Mouse (Mus musculus) kidney, postnatal 36 days (tissue): ENCODE results near the gene Cdc37l1.
"Not testable (repeated sequence)": the region's sequence is repeated elsewhere in the genome, so short reads cannot be mapped to it uniquely, and the experiment has no call there.

Experiments
- DNase-seq, 2 experiments: peaks; one replicate each; pipeline ENCODE4 v3.0.0; 2021 to 2022; ENCODE audit warnings: mixed read lengths in 2 of 2

Gene Cdc37l1

DNA sequence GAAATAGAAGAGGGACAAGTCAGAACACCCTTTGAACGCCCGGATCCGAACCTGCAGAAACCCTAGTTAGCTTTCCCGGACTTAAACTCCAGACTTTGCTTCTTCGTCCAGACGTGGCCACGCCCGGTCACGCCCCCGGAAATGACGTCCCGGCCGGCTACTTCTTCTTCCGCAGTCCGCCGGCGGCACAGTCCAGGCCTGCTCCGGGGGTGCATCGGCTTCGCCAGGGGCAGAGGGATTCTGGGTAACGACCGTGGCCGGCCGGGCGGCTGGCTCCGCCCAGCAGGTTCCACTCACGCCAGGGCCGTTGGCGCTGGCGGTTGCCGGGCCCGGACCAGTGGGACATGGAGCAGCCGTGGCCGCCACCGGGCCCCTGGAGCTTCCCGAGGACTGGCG lies at the start of gene Cdc37l1:
Gene Cdc37l1, plus strand, starts transcription at position 159 of the 396 bp plus-strand sequence.
- DNase-seq: peak; percentile 99 to 100

DNA sequence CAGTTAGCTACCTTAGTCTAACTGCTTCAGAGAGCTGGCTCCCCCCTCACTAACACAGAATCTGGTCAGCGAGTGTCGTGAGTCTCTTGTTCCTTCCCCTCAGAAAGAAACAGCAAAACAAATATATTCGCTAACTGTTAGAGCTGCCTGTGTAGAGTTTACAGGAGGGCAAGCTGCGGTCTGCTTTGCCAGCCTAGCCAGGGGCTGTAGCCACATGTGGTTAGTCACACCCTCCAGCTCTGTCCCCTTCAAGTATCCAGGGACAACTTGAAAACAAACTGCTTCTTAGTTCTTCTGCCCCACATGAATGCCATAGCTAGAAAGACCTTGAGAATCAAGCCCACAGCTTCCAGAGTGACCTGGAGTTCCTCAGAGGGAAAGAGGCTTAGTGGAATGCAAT lies 48.9 kb upstream of the Cdc37l1 start:
- no peak for DNase-seq

DNA sequence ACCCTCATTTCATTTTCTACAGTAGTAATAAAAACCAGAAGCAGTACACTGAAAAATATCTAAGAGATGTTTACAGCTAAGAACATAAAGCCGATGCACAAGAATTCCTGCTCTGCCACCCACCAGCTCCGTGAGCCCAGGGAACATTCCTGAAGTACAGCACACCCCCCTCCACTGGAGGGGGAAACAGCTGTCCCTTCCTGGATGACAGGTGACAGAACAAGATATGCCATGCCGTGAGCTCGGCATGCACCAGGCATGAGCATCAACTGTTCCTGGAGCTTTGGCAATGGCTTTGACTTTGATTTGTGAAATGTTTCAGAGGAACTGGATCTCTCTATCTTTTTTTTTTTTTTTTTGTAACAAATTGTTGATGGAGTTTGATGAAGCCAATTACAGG lies 43.4 kb upstream of the Cdc37l1 start:
- DNase-seq: no peak

DNA sequence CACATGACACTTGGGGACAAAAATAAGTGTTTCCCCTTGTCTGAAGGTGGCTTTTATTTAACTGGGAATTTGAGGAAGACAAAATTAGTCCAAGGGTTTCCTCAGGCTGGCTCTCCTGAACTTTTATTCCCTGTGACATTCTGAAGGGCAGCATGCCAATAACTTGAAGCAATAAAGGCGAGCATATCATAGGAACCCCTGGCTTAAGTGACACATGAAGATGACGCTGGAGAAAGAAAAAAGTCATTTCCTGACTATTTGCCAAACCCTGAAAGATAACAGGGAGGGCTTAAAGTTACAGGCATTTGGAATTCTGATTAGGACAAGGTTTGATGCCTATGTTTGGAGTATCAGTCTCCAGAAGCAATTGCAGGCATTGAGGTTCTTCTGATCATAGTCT lies 42.8 kb upstream of the Cdc37l1 start:
- DNase-seq: no peak

DNA sequence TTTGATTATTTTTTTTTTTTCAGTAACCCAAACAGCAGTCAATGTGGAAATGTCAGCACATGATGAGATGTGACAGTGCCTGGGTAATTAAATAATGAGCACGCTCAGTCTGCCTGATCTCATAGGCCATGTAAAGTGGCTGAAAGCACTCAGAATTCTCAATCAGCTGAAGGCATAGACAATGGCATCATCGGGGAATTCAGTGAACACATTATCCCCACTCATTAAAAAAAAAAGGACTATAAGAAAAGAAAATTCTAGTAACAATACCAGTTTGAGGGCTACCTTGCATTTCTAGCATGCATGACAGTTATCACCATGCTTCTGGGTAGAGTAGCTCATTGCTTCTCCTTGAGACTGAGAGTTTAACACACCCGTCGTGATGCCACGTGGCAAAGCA lies 38.9 kb upstream of the Cdc37l1 start:
- no peak for DNase-seq

DNA sequence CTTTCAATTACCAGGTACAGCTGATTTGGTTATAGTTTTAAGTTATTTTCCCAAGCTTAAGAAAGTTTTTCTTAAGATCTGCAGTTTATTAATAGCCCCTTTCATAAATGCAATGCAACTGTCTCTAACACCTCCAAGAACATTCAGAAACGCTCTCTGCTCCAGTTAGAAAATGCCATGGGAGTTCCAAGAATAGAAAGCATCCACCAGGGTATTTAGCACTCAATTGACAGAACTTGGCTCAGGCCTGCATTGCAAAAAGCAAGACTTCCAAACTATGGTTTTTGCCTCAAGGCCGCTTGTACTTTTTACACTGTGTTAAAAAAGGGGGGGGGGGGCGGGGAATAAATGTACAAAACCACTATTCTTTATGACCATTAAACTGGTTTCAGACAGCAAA lies 27.0 kb upstream of the Cdc37l1 start:
- no peak for DNase-seq

DNA sequence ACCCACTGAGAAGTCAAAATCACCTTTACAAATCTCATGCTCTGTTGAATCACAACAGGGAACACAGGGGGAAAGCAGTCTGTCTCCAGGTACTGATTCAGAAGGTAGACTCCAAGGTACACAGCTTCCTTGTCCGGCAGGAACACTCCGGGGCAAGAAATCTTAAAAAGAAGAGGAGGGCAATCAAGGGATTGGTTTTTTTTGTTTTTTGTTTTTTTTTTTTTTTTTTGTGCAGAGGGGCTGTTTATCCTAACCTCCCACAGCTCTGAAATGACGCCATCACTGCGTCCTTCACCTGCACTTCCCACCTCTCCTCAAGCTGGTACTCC lies 26.7 kb upstream of the Cdc37l1 start:
- no peak for DNase-seq

DNA sequence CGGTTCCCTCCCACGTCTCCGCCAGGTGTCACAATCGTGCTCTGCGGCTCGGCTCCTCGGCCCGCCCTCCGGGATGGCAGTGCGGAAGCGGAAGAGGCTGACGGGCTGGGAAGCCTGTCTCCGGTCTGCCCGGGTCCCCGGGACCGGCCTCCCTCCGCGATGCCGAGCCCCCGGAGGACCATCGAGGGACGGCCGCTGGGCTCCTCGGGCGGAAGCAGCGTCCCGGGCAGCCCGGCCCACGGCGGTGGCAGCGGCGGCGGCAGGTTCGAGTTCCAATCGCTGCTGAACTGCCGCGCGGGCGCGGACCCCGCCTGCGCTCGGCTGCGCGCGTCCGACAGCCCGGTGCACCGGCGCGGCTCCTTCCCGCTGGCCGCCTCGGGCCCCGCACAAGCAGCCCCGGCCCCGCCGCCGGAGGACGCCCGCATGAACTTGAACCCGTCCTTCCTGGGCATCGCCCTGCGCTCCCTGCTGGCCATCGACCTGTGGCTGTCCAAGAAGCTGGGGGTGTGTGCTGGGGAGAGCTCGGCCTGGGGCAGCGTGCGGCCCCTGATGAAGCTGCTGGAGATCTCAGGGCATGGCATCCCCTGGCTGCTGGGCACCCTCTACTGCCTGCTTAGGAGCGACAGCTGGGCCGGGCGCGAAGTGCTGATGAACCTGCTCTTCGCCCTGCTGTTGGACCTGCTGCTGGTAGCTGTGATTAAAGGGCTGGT lies 26.2 kb upstream of the Cdc37l1 start, which contains the start of gene Plpp6:
Gene Plpp6, plus strand, starts transcription at position 112 of the 710 bp plus-strand sequence.
- DNase-seq: peak; percentile 91 to 93

DNA sequence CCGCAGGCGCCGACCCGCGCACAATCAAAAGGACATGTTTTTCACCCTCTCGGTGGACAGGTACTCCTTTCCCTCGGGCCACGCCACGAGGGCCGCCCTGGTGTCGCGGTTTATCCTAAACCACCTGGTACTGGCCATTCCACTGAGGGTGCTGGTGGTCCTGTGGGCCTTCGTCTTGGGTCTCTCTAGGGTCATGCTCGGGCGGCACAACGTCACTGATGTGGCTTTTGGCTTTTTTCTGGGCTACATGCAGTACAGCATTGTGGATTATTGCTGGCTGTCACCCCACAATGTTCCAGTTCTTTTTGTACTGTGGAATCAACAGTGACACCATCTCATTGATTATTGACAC lies 25.6 kb upstream of the Cdc37l1 start:
- DNase-seq: no peak

DNA sequence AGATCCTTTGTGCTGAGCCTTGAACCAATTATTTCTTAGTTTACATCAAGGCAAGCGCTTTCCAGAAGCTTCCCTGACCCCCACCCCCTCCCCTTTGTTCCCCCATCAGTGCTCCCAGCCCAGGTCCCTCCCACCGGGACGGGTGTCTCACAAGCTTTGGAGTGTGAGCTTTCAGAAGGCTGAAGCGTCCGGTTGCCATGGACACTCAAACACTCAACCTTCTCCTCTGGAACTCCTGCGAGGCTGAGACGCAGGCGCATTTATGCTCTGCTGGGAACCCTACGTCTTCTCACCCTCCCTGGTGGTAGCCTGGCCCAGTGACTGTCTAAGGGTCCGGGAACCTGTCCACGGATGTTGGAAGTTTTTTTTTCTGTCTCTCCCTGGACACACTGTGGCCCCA lies 22.5 kb upstream of the Cdc37l1 start, which contains the start of gene 4430402I18Rik:
Gene 4430402I18Rik, minus strand, starts transcription at position 149 of the 400 bp plus-strand sequence.
- DNase-seq: no peak

DNA sequence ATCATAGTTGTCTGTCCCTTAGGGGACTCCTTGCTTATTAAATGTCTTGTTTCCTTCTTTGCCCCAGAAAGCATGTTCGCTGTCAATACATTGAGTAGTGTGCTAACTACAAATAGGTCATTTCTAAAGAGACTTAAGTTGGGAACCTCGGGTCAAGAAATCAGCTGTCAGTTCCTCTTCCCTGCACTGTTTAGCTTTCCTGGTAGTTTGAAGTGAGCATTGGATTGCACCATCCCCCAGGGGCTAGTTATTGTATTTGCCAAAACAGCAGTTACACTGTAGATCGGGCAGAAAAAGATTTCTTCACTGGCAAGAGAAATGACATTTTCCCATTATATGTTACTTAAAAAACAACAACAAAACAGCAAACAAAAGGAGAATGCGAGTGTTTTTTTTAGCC lies 22.0 kb upstream of the Cdc37l1 start:
- DNase-seq: no peak

DNA sequence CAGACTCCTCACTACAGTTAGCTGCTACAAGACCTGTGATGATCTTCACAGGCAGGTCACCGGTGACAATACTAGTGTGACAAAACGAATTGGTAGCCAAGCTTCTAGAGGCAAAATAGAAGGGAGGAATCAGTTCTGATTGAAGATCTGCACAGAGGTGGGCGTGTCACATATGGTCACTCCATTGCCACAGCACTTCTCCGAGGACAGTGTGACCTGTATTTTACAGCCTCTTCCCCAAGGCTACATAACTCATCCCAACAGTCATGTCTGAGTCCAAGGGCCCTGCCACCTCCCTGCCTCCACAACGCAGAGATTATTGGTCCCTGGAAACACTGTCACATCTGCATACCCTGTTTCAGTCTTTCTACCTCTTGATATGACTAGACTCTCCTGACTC lies 20.9 kb upstream of the Cdc37l1 start:
- no peak for DNase-seq

DNA sequence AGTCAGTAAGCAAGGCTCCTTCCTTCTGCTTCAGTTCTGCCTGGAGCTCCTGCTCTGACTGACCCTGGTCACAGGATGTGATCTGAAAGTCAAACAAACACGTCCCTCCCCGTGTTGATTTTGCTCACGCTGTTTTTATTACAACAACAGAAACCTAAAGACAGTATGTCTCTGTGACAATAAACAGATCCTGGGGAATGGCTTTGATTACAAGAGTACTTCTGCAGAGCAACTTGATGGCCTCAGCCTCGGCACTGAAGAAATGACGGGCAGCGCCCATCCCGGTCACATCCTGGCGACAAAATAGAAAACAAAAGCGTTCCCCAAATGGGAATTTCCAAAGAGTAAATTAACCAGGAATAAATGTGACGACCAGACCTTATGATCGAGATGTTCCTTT lies 19.9 kb upstream of the Cdc37l1 start:
- DNase-seq: peak; percentile 21

DNA sequence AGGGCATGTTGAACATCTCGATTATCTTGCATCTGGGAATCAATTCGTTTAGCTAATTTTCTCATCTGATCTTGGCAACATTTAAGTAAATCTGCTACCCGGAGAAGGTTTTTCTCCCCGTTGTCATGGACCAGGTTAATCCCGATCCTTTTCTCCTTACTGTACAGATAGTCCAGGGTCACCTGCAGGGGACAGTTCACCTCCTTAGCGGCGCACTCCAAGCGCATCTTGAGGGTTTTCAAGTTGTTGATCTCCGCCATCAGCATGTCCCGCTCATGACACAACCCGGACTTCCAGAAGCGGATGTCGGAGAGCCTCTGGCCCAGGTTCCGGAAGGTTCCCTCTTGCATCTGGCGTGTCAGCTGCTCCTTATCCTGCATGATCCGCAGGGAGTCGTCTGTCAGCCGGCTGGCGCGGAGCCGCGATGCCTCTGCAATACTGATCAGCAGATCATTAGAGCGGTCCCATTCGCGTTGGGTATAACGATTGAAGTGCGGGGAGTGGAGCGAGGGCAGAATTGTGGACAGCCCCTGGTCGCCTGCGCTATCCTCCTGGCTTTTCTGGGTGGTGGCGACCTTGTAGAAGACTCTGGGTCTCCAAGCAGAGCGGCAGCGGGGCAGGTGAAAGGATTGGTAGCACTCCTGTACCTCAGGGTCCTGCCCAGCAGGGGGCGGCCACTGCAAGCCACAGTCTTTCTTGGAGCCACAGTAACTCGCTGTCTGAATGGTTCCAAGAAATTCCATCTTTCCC lies 15.1 kb upstream of the Cdc37l1 start:
- DNase-seq: peak; percentile 88 to 95

DNA sequence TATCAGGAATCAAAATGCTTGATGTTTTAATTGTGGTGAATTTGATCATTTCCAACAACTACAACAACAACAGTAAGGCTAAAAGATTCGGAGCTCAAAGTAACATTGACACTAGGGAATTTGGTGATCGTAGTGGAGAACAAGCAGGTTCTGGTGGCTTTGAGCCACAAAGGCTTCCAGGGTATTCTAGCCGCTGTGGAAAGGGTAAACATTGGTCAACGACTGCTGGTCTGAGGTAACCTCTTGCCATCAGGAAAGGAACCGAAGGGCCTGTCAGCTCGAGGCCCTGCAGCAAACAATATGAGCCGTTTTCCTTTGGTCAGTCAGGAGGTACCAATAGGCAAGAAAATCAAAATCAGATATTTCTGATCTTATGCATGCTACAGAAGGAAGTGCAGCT lies 7.5 kb upstream of the Cdc37l1 start:
- no peak for DNase-seq

DNA sequence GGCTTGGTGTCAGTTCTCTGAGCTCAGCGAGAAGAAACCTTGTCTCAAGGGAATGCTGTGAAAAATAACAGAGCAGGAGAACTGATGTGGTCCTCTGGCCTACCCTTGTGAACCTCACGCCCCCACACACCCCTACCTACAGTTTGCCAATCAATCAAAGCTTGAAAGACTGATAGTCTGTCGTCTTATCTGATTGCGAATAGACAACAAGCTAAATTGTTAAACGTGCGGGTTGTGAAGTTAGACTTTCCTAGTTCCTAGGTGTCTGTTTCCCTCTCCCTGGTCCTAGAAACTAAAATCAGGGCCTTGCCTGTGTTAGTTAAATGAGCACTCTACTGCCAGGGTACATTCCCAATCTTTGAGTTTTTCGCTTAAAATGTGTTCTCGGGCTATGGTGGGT lies 637 bp upstream of the Cdc37l1 start:
- DNase-seq: no peak

DNA sequence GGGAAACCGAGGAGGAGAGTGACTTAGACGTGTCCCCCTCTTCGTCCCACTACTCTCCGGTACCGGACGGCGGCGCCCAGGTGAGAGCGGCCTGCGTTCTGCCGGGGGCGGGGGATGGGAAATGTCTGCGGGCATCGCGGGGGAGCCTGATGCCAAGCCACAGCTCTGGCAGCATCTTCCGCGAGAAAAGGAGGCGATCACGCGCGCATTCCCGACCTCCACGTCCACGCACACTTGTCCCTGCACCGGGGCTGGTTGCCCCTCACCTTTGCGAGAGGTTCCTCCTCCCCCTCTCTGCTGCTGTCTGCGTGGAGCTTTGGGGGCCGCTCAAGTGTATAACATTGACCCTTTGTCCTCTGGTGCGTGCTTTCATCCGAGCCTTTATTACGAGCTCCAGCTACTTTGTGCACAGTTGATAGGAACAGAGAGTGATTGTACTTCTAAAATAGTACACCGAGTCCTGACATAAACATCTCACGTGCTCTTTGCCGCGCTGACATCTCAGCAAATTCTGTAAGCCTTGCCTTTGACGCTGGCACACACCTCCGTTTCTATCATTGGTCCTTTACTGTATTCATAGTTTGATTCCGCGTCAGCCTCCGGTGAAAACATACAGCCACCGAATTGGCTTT lies 554 bp downstream of the Cdc37l1 start:
- DNase-seq: peak in 1 of 2 experiments; percentile 65

DNA sequence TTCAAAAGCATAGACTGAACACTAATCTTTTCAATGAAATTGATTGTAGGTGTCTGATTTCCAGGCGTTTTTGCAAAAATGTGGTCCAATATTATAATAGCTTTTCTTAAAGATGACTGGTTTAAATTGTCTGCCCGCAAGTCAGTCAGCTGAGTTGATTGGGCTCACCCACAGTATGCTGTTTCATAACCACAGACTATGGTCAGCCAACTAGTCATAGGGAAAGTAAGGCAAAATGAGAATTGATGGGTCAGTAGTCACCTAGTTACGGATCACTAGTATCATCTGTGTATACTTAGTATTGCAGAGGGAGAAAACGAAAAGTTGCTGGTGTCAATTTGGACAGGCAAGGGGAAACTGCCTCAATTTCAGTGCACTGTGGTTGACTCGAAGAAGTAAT lies 1.2 kb downstream of the Cdc37l1 start:
- peak in 1 of 2 experiments; percentile 39 for DNase-seq

DNA sequence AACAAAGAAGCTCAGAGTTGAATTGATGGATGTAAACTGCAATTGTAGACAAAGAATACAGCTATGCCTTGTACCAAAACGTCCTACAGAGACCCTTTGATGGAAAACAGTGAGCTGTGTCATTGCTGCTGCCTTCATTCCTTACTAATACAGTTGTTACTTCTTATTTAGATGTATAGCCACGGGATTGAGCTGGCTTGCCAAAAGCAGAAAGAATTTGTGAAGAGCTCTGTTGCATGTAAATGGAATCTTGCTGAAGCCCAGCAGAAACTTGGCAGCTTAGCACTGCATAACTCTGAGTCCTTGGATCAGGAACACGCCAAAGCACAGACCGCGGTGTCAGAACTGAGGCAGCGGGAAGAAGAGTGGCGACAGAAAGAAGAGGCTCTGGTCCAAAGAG lies 4.7 kb downstream of the Cdc37l1 start:
- DNase-seq: peak in 1 of 2 experiments; percentile 28

DNA sequence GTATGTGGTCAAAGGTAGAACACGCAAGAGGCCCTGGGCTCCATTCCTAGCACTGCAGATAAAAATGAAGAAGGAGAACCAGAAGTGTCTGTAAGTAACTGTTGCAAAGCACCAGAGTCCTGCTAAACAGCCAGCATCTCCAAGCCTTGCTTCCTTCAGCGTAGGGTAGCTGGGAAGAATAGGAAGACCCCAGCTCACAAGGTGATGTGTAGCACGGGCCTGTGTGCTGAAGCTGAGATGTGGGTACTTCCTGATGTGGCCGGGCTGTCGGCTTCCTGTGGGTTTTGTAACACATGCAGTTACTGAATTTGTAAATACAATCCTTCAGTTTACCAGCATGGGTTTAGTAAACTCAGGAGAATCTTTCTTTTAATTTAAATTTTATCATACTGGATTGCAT lies 5.2 kb downstream of the Cdc37l1 start:
- DNase-seq: no peak

DNA sequence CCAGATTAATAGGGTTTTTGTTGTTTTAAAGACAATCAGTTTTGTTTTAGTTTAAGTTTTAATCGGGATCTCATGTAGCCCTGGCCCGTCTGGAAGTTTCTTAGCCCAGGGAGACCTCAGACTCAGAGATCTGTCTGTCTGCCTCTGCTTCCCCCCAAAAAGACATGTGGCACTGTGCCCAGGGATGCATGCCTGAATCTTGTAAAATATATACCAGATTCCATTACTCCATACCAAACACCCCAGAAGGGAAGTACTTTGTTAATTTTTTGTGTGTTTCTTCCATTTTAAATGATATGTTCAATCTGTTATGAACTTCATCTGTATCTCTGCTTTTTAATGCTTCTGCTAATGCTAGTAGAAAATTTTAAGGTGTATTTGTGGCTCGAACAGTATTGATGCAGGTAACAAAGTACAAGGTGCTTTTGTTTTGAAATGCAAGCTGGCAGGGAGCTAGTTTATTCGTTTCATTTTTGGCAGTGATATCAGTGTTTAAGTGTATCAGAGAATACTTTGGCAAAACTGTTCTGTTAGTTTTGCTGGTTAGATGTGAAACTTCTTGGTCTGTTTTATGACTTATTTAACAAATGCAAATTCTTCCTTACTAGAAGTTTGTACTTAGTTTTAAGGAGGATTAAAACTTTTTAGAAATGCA lies 8.0 kb downstream of the Cdc37l1 start:
- no peak for DNase-seq

DNA sequence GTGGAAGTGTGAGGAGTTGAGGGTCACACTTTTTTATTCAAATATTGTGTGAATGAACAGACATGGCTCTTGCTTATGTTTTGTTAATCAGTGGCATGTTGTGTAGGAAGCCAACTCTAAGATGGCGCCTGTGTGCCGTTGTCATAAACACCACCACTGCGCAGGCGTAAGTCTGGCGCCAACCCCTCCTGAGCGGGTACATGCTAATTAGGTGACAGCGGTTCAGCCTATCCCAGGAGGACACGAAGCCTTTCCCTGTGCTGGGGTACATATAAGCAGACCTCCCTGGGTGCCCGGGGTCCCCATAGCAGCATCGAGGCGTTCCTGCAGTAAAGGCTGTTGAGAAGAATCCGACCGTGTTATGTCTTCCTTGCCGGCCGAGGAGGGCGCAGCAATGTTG lies 10.2 kb downstream of the Cdc37l1 start:
- DNase-seq: not testable (repeated sequence)

DNA sequence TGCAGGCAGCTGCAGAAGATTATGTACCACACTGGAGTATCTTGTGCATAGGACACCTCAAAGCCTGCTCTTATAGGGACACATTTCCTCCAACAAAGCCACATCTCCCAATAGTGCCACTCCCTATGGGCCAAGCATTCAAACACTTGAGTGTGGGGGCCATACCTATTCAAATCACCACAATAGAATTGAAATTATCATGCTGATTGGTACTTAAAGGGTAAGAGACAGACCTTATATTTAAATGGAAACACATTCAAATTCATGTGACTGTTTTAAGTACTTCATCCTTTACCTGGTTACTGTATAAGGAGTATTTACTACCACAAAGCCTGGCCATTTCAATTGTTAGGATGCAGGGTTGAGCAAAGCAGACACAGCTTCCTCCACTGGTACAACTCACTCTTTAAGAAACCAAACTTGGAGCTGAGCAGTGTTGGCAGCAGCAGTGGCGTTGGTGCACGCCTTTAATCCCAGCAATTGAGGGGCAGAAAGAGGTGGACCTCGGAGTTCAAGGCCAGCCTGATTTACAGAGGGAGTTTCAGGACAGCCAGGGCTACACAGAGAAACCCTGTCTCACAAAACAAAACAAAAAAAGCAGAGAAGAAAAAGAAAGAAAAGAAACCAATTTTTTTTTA lies 18.0 kb downstream of the Cdc37l1 start:
- DNase-seq: no peak
